Mouse (Mus musculus) ovary, postnatal 36 days (tissue): ENCODE measurements around the gene AW011738.

Source experiments
- DNase-seq: peaks from one replicate; pipeline ENCODE4 v3.0.0; 2022; ENCODE audit warnings: low spot score, mixed read lengths

AW011738 gene

DNA sequence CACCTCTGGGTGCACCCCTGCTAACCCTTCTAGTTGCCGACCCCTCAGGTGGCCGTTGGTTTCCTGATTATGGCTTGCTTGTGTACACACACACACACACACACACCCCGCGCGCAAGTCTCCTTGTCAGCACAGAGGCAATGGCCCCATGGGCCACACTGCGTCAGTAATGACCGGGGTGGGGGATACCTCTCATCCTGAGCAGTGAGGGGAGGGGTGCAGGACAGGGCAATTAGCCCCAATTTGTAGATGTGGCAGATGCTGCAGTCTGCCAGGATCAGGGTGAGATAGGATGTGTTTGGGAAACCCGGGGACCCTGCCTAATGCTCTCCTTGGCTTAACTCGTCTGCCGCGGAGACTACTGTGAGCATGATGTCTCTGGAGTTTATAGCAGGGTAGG is 46.5 kb downstream of the AW011738 start:
- DNase-seq = no peak

DNA sequence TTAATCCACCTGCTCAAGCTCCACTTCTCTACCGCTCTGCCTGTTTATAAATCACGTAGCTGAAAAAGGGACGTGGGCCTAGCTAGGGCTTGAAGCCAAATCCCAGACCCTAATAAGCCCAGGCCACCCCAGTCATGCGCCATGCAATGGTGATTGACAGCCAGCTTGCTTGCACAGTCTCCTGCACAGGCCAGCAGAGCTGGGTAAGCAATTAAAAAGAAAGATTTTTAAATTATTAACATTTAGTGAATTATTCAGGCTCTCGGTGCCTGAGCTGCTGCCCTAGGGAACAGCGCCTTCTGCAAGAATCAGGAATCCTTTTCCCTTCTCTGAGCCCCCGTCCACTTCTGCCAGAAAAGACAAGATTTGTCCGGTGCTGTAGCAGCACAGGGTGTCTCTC is 48.0 kb downstream of the AW011738 start:
- DNase-seq = no peak

DNA sequence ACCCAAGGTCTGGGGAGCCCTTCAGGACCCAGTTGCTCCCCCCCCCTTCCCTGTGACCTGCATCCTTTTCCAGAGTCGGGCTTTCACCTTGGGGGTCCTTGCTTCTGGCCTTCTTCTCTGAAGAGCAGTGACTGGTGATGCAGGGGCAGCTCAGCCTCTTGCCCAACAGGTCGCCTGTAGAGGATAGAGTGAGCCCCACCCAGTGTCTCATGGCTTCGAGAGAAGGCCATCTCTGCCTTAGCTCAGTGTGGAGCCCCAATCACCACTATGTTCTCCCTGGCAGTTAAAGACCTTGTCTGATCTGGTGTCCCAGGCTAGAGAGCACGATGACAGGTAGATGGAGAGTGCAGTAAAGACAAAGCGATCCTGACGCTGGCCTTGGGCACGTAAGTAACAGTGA is 49.0 kb downstream of the AW011738 start:
- DNase-seq = no peak

DNA sequence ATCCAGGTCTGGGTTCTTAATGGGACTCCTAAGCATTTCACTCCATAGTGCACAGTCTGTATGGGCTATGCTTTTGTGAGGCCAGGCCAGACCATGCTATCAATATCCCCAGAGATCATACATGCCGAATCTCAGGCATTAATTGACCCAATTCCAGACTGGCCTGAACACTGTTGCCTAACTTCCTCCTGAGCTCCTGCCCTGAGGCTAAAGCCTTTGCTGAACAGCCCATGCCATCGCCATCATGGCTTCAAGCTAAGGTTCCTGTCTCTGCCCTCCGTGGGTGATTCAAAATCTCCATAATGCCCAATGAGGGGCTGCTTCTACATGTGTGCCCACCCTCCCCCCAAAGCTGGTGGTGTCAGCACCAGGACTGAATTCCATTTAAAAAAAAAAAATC is 49.5 kb downstream of the AW011738 start:
- DNase-seq = no peak

DNA sequence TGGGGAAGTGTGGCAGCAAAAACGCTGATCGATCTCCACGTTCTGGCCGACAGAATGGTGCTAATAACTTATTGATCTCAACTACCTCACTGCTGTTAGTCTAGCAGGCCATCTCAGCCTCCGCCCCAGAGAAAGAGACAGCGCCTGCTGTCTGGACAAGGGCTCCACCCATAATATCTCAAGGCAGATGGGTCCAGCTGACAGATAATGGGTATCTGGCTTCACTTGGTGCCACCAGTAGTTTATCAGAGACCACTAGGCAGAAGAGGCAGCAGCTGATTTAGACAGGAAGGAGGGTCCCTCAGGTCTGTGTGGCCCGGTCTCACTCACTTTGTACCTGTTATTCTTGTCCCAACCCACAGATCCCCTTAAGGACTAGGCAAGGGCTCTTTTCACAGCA is 49.9 kb downstream of the AW011738 start:
- DNase-seq = no peak

DNA sequence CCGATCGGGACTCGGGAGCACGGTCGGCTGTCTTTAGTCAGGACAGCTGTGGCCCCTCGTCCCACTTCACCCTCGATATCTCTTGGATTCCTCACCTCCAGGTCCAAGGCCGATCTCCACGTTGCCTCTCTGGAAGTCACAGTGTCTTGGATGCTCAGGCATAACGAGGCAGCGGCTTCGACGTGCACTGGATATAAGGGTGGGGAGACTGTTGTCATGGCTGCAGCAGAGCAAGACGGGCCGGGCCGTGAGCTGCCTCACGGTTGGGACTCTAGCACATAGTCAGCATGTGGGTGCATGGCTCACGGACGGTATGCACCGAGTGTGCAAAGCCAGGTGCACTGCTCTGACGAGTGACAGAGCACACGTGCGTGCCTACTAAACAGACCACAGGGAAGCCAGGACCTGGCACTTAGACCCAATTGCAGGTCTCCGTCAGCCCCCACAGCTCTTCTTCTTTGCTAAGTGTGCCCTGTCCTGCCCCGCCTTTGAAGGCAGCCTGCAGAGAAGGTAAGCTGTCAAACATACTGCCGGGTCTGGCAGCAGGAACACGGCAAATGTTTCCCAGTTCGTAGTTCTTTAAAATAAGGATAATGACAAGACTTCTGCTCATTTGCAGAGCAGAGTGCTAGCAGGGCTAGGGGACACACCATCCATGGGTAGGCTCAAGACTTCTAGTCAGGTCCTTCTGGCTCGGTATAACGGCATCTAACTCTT is 51.4 kb downstream of the AW011738 start:
- DNase-seq = no peak
